Mouse (Mus musculus) MEL (cell line): ENCODE measurements around the gene Lpgat1. TPM values are rescaled to one million over a fixed set of nuclear protein-coding genes. Genes with fewer than 3 reads are reported as not detected.

Source experiments
- DNase-seq: peaks from one replicate; pipeline ENCODE4 v3.0.0; 2011; ENCODE audit warnings: low read depth, low spot score
- H3K27ac ChIP-seq: 2 replicates; pipeline ENCODE4 v1.5.1; 2012; ENCODE audit warnings: low read depth, mild to moderate bottlenecking, control low read depth, low read length, moderate library complexity; ENCODE audit not compliant: control insufficient read depth
- H3K27me3 ChIP-seq, 2 experiments: fragments of 150-350 bp in 1 of 2; sonication (generic) in 1 of 2; 2 replicates each; pipeline ENCODE4 v1.6.1; 2012; ENCODE audit warnings: low read length in 2 of 2, mild to moderate bottlenecking in 2 of 2, improper control_type of control experiment in 1 of 2, moderate library complexity in 1 of 2; ENCODE audit not compliant: insufficient read depth in 2 of 2, control insufficient read depth in 1 of 2
- H3K36me3 ChIP-seq, 2 experiments: 2 replicates each; pipeline ENCODE4 v1.6.1; 2012 to 2014; ENCODE audit warnings: low read length in 2 of 2, improper control_type of control experiment in 1 of 2, inconsistent platforms in 1 of 2, mild to moderate bottlenecking in 1 of 2; ENCODE audit not compliant: insufficient read depth in 2 of 2, control insufficient read depth in 1 of 2
- H3K4me1 ChIP-seq, 2 experiments: fragments of 150-350 bp in 1 of 2; sonication (generic) in 1 of 2; 2 replicates each; pipeline ENCODE4 v1.6.1; 2012; ENCODE audit warnings: low read length in 2 of 2, improper control_type of control experiment in 1 of 2, mild to moderate bottlenecking in 1 of 2; ENCODE audit not compliant: insufficient read depth in 2 of 2, control insufficient read depth in 1 of 2
- H3K4me3 ChIP-seq, 2 experiments: fragments of 150-350 bp in 1 of 2; sonication (generic) in 1 of 2; 2 replicates each; pipeline ENCODE4 v1.5.1; 2012; ENCODE audit warnings: low read depth in 2 of 2, low read length in 2 of 2, mild to moderate bottlenecking in 2 of 2, moderate library complexity in 2 of 2, control low read depth in 1 of 2, improper control_type of control experiment in 1 of 2; ENCODE audit not compliant: control insufficient read depth in 1 of 2, insufficient read depth in 1 of 2
- H3K79me2 ChIP-seq: 2 replicates; pipeline ENCODE4 v1.6.1; 2012; ENCODE audit warnings: mild to moderate bottlenecking, low read length, moderate library complexity; ENCODE audit not compliant: control insufficient read depth, poor library complexity, insufficient read depth
- H3K9ac ChIP-seq: 2 replicates; pipeline ENCODE4 v1.6.1; 2012; ENCODE audit warnings: low read depth, mild to moderate bottlenecking, control low read depth, low read length, moderate library complexity; ENCODE audit not compliant: control insufficient read depth, poor library complexity, severe bottlenecking
- H3K9me3 ChIP-seq: fragments of 150-350 bp; sonication (generic); replicated peaks from 2 replicates; pipeline ENCODE4 v1.6.1; 2012; ENCODE audit warnings: mild to moderate bottlenecking, low read length, improper control_type of control experiment, moderate library complexity; ENCODE audit not compliant: insufficient read depth
- BHLHE40 ChIP-seq: IDR thresholded peaks from 2 replicates; pipeline ENCODE4 v1.6.1; 2012; ENCODE audit warnings: low read depth, mild to moderate bottlenecking, inconsistent platforms, low read length, improper control_type of control experiment, borderline replicate concordance
- CHD2 ChIP-seq: IDR thresholded peaks from 2 replicates; pipeline ENCODE4 v1.6.1; 2011; ENCODE audit warnings: low read length, improper control_type of control experiment
- CTCF ChIP-seq, 3 experiments: IDR thresholded peaks in 2 of 3; conservative IDR thresholded peaks in 1 of 3; 2 replicates each; pipeline ENCODE4 v1.5.1; 2011 to 2012; ENCODE audit warnings: low read length in 3 of 3, low read depth in 2 of 3, mild to moderate bottlenecking in 2 of 3, improper control_type of control experiment in 1 of 3, inconsistent platforms in 1 of 3, mixed read lengths in 1 of 3, moderate library complexity in 1 of 3; ENCODE audit not compliant: control insufficient read depth in 1 of 3, insufficient read depth in 1 of 3, poor library complexity in 1 of 3, severe bottlenecking in 1 of 3
- E2F4 ChIP-seq: IDR thresholded peaks from 2 replicates; pipeline ENCODE4 v1.6.1; 2011; ENCODE audit warnings: low read depth, low read length, improper control_type of control experiment, borderline replicate concordance
- GABPA ChIP-seq: IDR thresholded peaks from 2 replicates; pipeline ENCODE4 v1.6.1; 2012; ENCODE audit warnings: low read depth, mild to moderate bottlenecking, inconsistent platforms, low read length, improper control_type of control experiment, moderate library complexity
- KAT2A ChIP-seq: conservative IDR thresholded peaks from 2 replicates; pipeline ENCODE4 v1.6.1; 2012; ENCODE audit warnings: low read depth, low read length, improper control_type of control experiment, inconsistent platforms
- MAFK ChIP-seq: IDR thresholded peaks from 2 replicates; pipeline ENCODE4 v1.6.1; 2011; ENCODE audit warnings: low read depth, mild to moderate bottlenecking, low read length, improper control_type of control experiment, borderline replicate concordance
- MAX ChIP-seq: IDR thresholded peaks from 2 replicates; pipeline ENCODE4 v1.6.1; 2011; ENCODE audit warnings: low read length, improper control_type of control experiment
- MAZ ChIP-seq: IDR thresholded peaks from 2 replicates; pipeline ENCODE4 v1.6.1; 2012; ENCODE audit warnings: low read depth, mild to moderate bottlenecking, inconsistent platforms, low read length, improper control_type of control experiment
- MYB ChIP-seq: IDR thresholded peaks from 2 replicates; pipeline ENCODE4 v1.6.1; 2011; ENCODE audit warnings: mild to moderate bottlenecking, low read depth, low read length, improper control_type of control experiment
- NELFE ChIP-seq: IDR thresholded peaks from 2 replicates; pipeline ENCODE4 v1.6.1; 2011; ENCODE audit warnings: low read depth, low read length, improper control_type of control experiment
- NRF1 ChIP-seq: IDR thresholded peaks from 2 replicates; pipeline ENCODE4 v1.6.1; 2014; ENCODE audit warnings: low read depth, mild to moderate bottlenecking, inconsistent platforms, low read length, improper control_type of control experiment, moderate library complexity; ENCODE audit not compliant: poor library complexity, insufficient read depth, severe bottlenecking
- POLR2AphosphoS2 ChIP-seq: IDR thresholded peaks from 2 replicates; pipeline ENCODE4 v1.6.1; 2011; ENCODE audit warnings: low read length, improper control_type of control experiment
- RAD21 ChIP-seq: IDR thresholded peaks from 2 replicates; pipeline ENCODE4 v1.6.1; 2011; ENCODE audit warnings: mild to moderate bottlenecking, low read depth, low read length, improper control_type of control experiment
- SIN3A ChIP-seq: IDR thresholded peaks from 2 replicates; pipeline ENCODE4 v1.6.1; 2012; ENCODE audit warnings: low read length, improper control_type of control experiment, inconsistent platforms
- SMC3 ChIP-seq: IDR thresholded peaks from 2 replicates; pipeline ENCODE4 v1.6.1; 2011; ENCODE audit warnings: low read depth, low read length, improper control_type of control experiment
- TAL1 ChIP-seq: IDR thresholded peaks from 2 replicates; pipeline ENCODE4 v1.6.1; 2012; ENCODE audit warnings: mild to moderate bottlenecking, inconsistent platforms, low read length, moderate library complexity, mixed read lengths
- TBP ChIP-seq: IDR thresholded peaks from 2 replicates; pipeline ENCODE4 v1.8.0; 2011; ENCODE audit warnings: low read depth, low read length, improper control_type of control experiment
- USF2 ChIP-seq, 2 experiments: IDR thresholded peaks; 2 replicates each; pipeline ENCODE4 v1.6.1; 2011 to 2012; ENCODE audit warnings: improper control_type of control experiment in 2 of 2, low read length in 2 of 2, borderline replicate concordance in 1 of 2, inconsistent platforms in 1 of 2, low read depth in 1 of 2, mild to moderate bottlenecking in 1 of 2; ENCODE audit not compliant: insufficient read depth in 1 of 2
- ZKSCAN1 ChIP-seq: IDR thresholded peaks from 2 replicates; pipeline ENCODE4 v1.6.1; 2012; ENCODE audit warnings: low read depth, mild to moderate bottlenecking, inconsistent platforms, low read length, improper control_type of control experiment, moderate library complexity
- polyA plus RNA-seq, 2 experiments: library from polyadenylated mRNA; stranded (reverse) in 1 of 2; unstranded in 1 of 2; fragments of >175 nt in 1 of 2; fragments of >200 nt in 1 of 2; gene quantifications; 2 replicates each; pipeline versions ENCODE4 v1.2.1 to v1.2.4; 2012; ENCODE audit warnings: low replicate concordance in 2 of 2, low read depth in 1 of 2; ENCODE audit not compliant: insufficient read length in 2 of 2, insufficient read depth in 1 of 2, missing spikeins in 1 of 2
- total RNA-seq: library from RNA; depleted of rRNA; stranded (reverse); fragments of 300-350 nt; gene quantifications from 2 replicates; pipeline ENCODE4 v1.2.3, GENCODE M21; 2012

Gene Lpgat1
- total and polyA plus RNA-seq, 3 experiments: not detected

- Histone ChIP-seq H3K9me3 (no peaks in the 10 kb centered on the region), H3K27ac (no peak overlapping the region), H3K79me2 (no peaks in the 10 kb centered on the region), H3K27me3 (peaks cover 0 to 2% of the 10 kb centered on the region in 2 experiments; a peak in 2 of 4 replicates), H3K4me3 (no peak overlapping the region), H3K36me3 (no peaks in the 10 kb centered on the region), H3K9ac (no peak overlapping the region), H3K4me1 (peaks cover 0 to 8% of the 10 kb centered on the region in 2 experiments; a peak in 1 of 4 replicates)
- DNase-seq: no peak
- no peak for TF ChIP-seq RAD21
- TF ChIP-seq GABPA: no peak
- TF ChIP-seq MAZ: no peak
- TF ChIP-seq MYB: no peak
- no peak for TF ChIP-seq USF2 (IDR thresholded peaks at IDR 0.05; ENCODE audit: borderline replicate concordance in 1 of 2, insufficient read depth in 1 of 2, low read depth in 1 of 2, low read length in 2 of 2)
- TF ChIP-seq NRF1: no peak
- no peak for TF ChIP-seq MAX
- no peak for TF ChIP-seq CTCF (IDR thresholded peaks at IDR 0.05 in 2 of 3, conservative IDR thresholded peaks at IDR 0.05 in 1 of 3; ENCODE audit: control insufficient read depth in 1 of 3, insufficient read depth in 1 of 3, low read depth in 2 of 3, low read length in 3 of 3, poor library complexity in 1 of 3, severe bottlenecking in 1 of 3)
- no peak for TF ChIP-seq TBP
- no peak for TF ChIP-seq E2F4
- TF ChIP-seq NELFE: no peak
- no peak for TF ChIP-seq BHLHE40
- no peak for TF ChIP-seq POLR2AphosphoS2
- TF ChIP-seq SMC3: no peak
- TF ChIP-seq TAL1: no peak
- TF ChIP-seq ZKSCAN1: no peak
- no peak for TF ChIP-seq MAFK
- no peak for TF ChIP-seq CHD2
Measured at GRCm38 (mm10) chr1:191793888-191794532, 76.4 kb downstream of the Lpgat1 start.

- Histone ChIP-seq H3K4me3 (no peak overlapping the region), H3K79me2 (no peaks in the 10 kb centered on the region), H3K4me1 (peaks cover 0 to 8% of the 10 kb centered on the region in 2 experiments; a peak in 1 of 4 replicates), H3K27me3 (peaks cover 0 to 1% of the 10 kb centered on the region in 2 experiments; a peak in 2 of 4 replicates), H3K9me3 (no peaks in the 10 kb centered on the region), H3K27ac (no peak overlapping the region), H3K36me3 (no peaks in the 10 kb centered on the region), H3K9ac (no peak overlapping the region)
- no peak for DNase-seq
- TF ChIP-seq MAX: no peak
- TF ChIP-seq CHD2: no peak
- no peak for TF ChIP-seq MAZ
- no peak for TF ChIP-seq E2F4
- TF ChIP-seq NELFE: no peak
- no peak for TF ChIP-seq KAT2A
- TF ChIP-seq RAD21: no peak
- no peak for TF ChIP-seq BHLHE40
- no peak for TF ChIP-seq SIN3A
- no peak for TF ChIP-seq CTCF (IDR thresholded peaks at IDR 0.05 in 2 of 3, conservative IDR thresholded peaks at IDR 0.05 in 1 of 3; ENCODE audit: control insufficient read depth in 1 of 3, insufficient read depth in 1 of 3, low read depth in 2 of 3, low read length in 3 of 3, poor library complexity in 1 of 3, severe bottlenecking in 1 of 3)
- no peak for TF ChIP-seq TBP
- TF ChIP-seq NRF1: no peak
Measured at GRCm38 (mm10) chr1:191796238-191796896, 78.7 kb downstream of the Lpgat1 start.
